Mouse (Mus musculus) heart, postnatal 0 days (tissue): ENCODE measurements around the gene Tinagl1. TPM values are rescaled to one million over a fixed set of nuclear protein-coding genes. Genes with fewer than 3 reads are reported as not detected.

Experiments used
- ATAC-seq: fragments of 200-750 bp; cut with Nextera tagmentation; 2 replicates; pipeline ENCODE4 v1.8.0; 2017; ENCODE audit warnings: low read depth, moderate number of reproducible peaks, moderate library complexity; ENCODE audit not compliant: insufficient read depth
- DNase-seq: peaks from one replicate; pipeline ENCODE4 v3.0.0-alpha.2; 2016; ENCODE audit warnings: low spot score
- H3K27ac ChIP-seq: fragments of 300-500 bp; sonication (generic); 2 replicates; pipeline ENCODE4 v1.5.1; 2014; ENCODE audit warnings: low read depth, mild to moderate bottlenecking
- H3K27me3 ChIP-seq: fragments of 300-500 bp; sonication (generic); 2 replicates; pipeline ENCODE4 v1.6.1; 2014; ENCODE audit warnings: low read length, mixed read lengths; ENCODE audit not compliant: control insufficient read depth, insufficient read depth
- H3K36me3 ChIP-seq: fragments of 300-500 bp; sonication (generic); replicated peaks from 2 replicates; pipeline ENCODE4 v1.6.1; 2014; ENCODE audit warnings: low read length, mixed read lengths; ENCODE audit not compliant: control insufficient read depth, insufficient read depth
- H3K4me1 ChIP-seq: fragments of 300-500 bp; sonication (generic); 2 replicates; pipeline ENCODE4 v1.6.1; 2014; ENCODE audit warnings: antibody characterized with exemption; ENCODE audit not compliant: control insufficient read depth, insufficient read depth
- H3K4me2 ChIP-seq: fragments of 300-500 bp; sonication (generic); 2 replicates; pipeline ENCODE4 v1.6.1; 2014; ENCODE audit warnings: low read depth, mild to moderate bottlenecking, low read length, moderate library complexity
- H3K4me3 ChIP-seq: fragments of 300-500 bp; sonication (generic); 2 replicates; pipeline ENCODE4 v1.5.1; 2014; ENCODE audit warnings: low read depth, low read length
- H3K9ac ChIP-seq: fragments of 300-500 bp; sonication (generic); replicated peaks from 2 replicates; pipeline ENCODE4 v1.6.1; 2014; ENCODE audit warnings: low read depth, low read length, mixed read lengths
- H3K9me3 ChIP-seq: fragments of 300-500 bp; sonication (generic); replicated peaks from 2 replicates; pipeline ENCODE4 v1.6.1; 2016; ENCODE audit warnings: low read length; ENCODE audit not compliant: control insufficient read depth
- CTCF ChIP-seq: IDR thresholded peaks from 2 replicates; pipeline ENCODE4 v1.5.1; 2016; ENCODE audit warnings: antibody characterized with exemption, control low read depth, low read depth
- EP300 ChIP-seq: IDR thresholded peaks from 2 replicates; pipeline ENCODE4 v1.6.1; 2016; ENCODE audit warnings: antibody characterized with exemption, low read depth
- WGBS: fragments of 180-500 bp; shearing (Covaris S2); extraction: QIAGEN DNeasy Blood & Tissue Kit; methylation state at CpG from one replicate; pipeline ENCODE4 v1.1.7; 2014; 5-methylcytosine and 5-hydroxymethylcytosine counted together
- polyA plus RNA-seq: library from polyadenylated mRNA; unstranded; fragments of >200 nt; fragmentation: Nextera tagmentation; extraction: Ambion mirVana; gene quantifications from 2 replicates; pipeline ENCODE4 v1.2.1, GENCODE M21; 2015
- total RNA-seq: library from RNA; depleted of rRNA; stranded (reverse); fragments of >200 nt; gene quantifications from 2 replicates; pipeline ENCODE4 v1.2.3, GENCODE M21; 2014; ENCODE audit warnings: low replicate concordance

The Tinagl1 gene
- total and polyA plus RNA-seq, 2 experiments from 2014 or later: 61.3 to 168 TPM

DNA sequence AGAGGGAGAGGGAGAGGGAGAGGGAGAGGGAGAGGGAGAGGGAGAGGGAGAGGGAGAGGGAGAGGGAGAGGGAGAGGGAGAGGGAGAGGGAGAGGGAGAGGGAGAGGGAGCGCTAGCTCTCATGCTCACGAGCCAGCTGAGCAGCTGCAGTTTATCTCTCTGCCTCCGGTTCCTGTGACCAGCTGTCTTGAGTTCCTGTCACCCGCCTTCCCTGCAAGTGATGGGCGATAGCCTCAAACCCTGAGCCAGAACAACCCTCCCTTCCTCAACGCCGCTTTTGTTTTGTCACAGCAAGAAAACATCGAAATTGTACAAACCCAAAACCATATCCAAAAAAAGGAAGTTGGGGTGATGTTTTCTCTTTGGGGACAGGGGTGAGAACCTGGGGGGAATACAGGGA is 21.6 kb upstream of the Tinagl1 start:
- H3K4me2 ChIP-seq: no peak overlapping the region
- TF ChIP-seq EP300 (no peak), CTCF (no peak)
- peaks cover 25% of the 10 kb centered on the region; the same call in 1 of the 2 replicates for H3K27me3 ChIP-seq
- ATAC-seq (no peak), DNase-seq (no peak)
- no peak overlapping the region for H3K4me3 ChIP-seq
- H3K27ac ChIP-seq: no peak overlapping the region
- H3K4me1 ChIP-seq: no peaks in the 10 kb centered on the region
- H3K9ac ChIP-seq: no peak overlapping the region
- 38% methylated on average over 8 of the region's 8 CpGs for WGBS
- no peaks in the 10 kb centered on the region for H3K36me3 ChIP-seq
- no peaks in the 10 kb centered on the region for H3K9me3 ChIP-seq

DNA sequence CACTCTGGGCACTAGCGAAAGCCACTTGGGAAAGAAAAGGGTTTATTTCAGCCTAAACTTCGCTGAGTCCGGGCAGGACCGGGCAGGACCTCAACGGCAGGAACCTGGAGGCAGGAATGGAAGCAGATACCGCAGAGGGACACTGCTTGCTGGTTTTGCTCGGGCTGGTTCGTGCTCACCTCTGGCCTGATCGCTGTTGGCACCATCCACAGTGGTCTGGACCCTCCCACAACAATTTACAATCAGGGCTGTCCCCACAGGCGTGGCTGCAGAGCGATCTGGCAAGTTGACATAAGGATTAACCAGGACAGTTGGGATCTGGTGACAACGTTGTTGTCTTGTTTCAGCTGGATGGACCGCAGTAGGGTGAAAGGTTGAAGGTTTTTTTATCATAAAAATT is 21.0 kb upstream of the Tinagl1 start:
- DNase-seq: no peak
- 69% methylated on average over 13 of the region's 13 CpGs for WGBS
- H3K27me3 ChIP-seq: peaks cover 25% of the 10 kb centered on the region; the same call in 1 of the 2 replicates
- H3K27ac ChIP-seq: no peak overlapping the region
- H3K36me3 ChIP-seq: no peaks in the 10 kb centered on the region
- no peak overlapping the region for H3K4me2 ChIP-seq
- no peaks in the 10 kb centered on the region for H3K9me3 ChIP-seq
- H3K9ac ChIP-seq: no peak overlapping the region
- no peak overlapping the region for H3K4me3 ChIP-seq
- no peak for TF ChIP-seq EP300
- no peak for TF ChIP-seq CTCF
- H3K4me1 ChIP-seq: no peaks in the 10 kb centered on the region
- no peak for ATAC-seq

DNA sequence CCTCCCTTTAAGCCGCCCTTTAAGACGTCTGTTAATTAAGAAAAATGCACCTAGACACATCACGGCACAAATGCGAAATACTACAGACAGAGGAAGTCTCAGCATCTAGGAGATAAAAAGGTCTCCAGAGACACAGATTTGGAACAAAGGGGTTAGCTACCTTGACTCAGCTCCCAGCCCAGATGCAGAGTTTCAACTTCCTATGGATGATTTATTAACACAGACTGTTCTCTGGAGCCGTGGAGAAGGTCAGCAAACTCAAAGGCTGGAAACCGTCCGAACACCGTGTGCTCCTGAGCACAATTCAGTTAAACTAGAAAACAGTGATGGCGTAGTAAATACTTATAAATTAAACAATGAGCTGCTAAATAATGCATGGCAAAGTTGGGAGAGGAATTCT is 17.3 kb upstream of the Tinagl1 start:
- DNase-seq: no peak
- peaks cover 4% of the 10 kb centered on the region; the same call in 1 of the 2 replicates for H3K27me3 ChIP-seq
- 49% methylated on average over 9 of the region's 9 CpGs for WGBS
- no peaks in the 10 kb centered on the region for H3K9me3 ChIP-seq
- H3K36me3 ChIP-seq: no peaks in the 10 kb centered on the region
- H3K4me1 ChIP-seq: no peaks in the 10 kb centered on the region
- ATAC-seq: no peak
- H3K9ac ChIP-seq: no peak overlapping the region
- H3K27ac ChIP-seq: no peak overlapping the region
- no peak overlapping the region for H3K4me3 ChIP-seq
- no peak overlapping the region for H3K4me2 ChIP-seq
- TF ChIP-seq CTCF: no peak

DNA sequence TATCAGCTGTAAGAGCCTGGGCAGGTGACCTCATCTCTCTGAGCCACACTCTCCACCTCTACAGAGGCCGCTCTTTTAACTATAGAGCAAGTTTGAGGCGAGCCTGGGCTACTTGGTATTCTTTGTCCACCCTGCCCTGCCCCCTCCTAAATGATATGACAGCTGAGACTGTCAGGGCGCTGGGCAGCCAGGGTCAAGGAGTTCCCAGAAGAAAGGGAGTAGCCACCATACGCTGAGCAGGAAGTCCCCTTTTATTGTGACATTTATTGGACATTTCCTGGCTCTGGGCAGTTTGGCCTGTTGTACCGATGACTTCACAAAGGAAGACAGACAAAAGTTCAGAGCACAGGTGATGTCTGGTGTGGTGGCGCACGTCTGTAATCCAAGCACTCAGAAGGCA is 14.7 kb upstream of the Tinagl1 start:
- Histone ChIP-seq H3K4me3 (no peak overlapping the region), H3K27me3 (no peaks in the 10 kb centered on the region; the same call in 1 of the 2 replicates), H3K36me3 (no peaks in the 10 kb centered on the region), H3K4me2 (no peak overlapping the region), H3K9me3 (no peaks in the 10 kb centered on the region), H3K9ac (no peak overlapping the region), H3K4me1 (no peaks in the 10 kb centered on the region), H3K27ac (no peak overlapping the region; the same call in 1 of the 2 replicates)
- DNase-seq: no peak
- ATAC-seq: no peak; the same call in 1 of the 2 replicates
- TF ChIP-seq EP300: peak; percentile 59; the same call in 1 of the 2 replicates
- no peak for TF ChIP-seq CTCF
- 57% methylated on average over 7 of the region's 7 CpGs for WGBS

DNA sequence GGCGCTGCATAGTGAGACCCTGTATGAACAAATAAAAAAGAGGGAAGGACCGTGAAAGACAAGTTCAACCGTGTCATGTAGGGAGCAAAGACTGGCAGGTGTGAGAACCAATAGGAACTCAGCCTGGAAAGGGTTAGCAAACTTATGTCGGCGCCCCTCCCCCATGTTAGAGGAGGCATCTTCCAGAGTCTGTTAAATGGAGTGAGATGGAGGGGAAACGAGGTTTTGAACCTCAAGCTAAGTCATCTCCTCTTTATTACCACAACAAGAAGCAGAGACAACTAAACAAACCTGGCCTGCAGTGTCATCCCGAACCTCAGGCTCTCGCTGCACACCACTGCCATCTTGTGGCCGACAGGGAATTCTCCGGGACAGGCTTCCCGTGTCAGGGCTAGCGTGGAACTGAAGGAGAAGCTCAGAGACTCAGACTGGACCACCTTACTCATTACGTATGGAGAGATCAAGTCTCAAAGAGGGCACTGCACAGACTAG is 13.9 kb upstream of the Tinagl1 start:
- H3K4me3 ChIP-seq: no peak overlapping the region
- WGBS: 2% methylated on average over 13 of the region's 13 CpGs
- peak; percentile 81 for ATAC-seq
- H3K9ac ChIP-seq: no peak overlapping the region
- no peaks in the 10 kb centered on the region for H3K9me3 ChIP-seq
- no peaks in the 10 kb centered on the region for H3K4me1 ChIP-seq
- peak; percentile 76 for DNase-seq
- H3K4me2 ChIP-seq: no peak overlapping the region; the same call in 1 of the 2 replicates
- H3K36me3 ChIP-seq: no peaks in the 10 kb centered on the region
- H3K27me3 ChIP-seq: no peaks in the 10 kb centered on the region; the same call in 1 of the 2 replicates
- H3K27ac ChIP-seq: no peak overlapping the region
- TF ChIP-seq EP300: no peak
- peak; percentile 99 for TF ChIP-seq CTCF

DNA sequence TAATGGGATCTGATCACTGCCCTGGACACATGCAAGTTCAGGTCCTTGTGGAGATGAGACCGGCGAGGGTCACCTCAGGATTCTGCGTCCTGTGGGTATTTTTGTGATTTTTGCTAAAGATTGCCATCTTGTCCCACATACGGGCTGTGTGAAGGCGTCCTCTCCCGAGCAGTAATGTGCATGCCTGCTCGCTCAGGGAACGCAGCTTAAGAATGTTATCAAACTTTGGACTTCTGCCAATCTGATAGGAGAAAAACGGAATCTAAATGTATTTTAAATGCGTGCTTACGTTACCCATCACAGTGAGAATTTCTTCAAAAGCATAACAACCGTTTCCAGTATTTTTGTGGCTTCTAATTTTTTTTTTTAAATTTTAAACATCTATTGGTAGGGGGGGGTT is 12.0 kb upstream of the Tinagl1 start:
- no peak overlapping the region for H3K4me3 ChIP-seq
- H3K27ac ChIP-seq: no peak overlapping the region
- H3K36me3 ChIP-seq: no peaks in the 10 kb centered on the region
- H3K9me3 ChIP-seq: no peaks in the 10 kb centered on the region
- H3K27me3 ChIP-seq: no peaks in the 10 kb centered on the region
- no peak for ATAC-seq
- TF ChIP-seq CTCF: no peak
- no peak for TF ChIP-seq EP300
- no peaks in the 10 kb centered on the region; the same call in 1 of the 2 replicates for H3K4me1 ChIP-seq
- WGBS: 45% methylated on average over 12 of the region's 12 CpGs
- no peak overlapping the region for H3K9ac ChIP-seq
- no peak for DNase-seq
- no peak overlapping the region for H3K4me2 ChIP-seq
